Mouse (Mus musculus) liver, adult 2 months (tissue): ENCODE data around the gene Cadm3. TPM values are rescaled to one million over a fixed set of nuclear protein-coding genes. Genes with fewer than 3 reads are reported as not detected.

ENCODE experiments used
- DNase-seq: peaks from one replicate; pipeline ENCODE4 v3.0.0-alpha.2; 2011; ENCODE audit warnings: low read depth, low spot score; ENCODE audit errors: extremely low read depth
- H3K27ac ChIP-seq: fragments of 200-500 bp; replicated peaks from 2 replicates; pipeline ENCODE4 v1.5.1; 2012; ENCODE audit warnings: low read depth, mild to moderate bottlenecking, control low read depth, inconsistent platforms, low read length; ENCODE audit not compliant: insufficient read depth
- H3K27me3 ChIP-seq: fragments of 200-500 bp; 2 replicates; pipeline ENCODE4 v1.6.1; 2012; ENCODE audit warnings: mild to moderate bottlenecking, moderate library complexity, low read length, inconsistent platforms; ENCODE audit not compliant: control insufficient read depth, insufficient read depth
- H3K36me3 ChIP-seq: fragments of 200-500 bp; 2 replicates; pipeline ENCODE4 v1.6.1; 2012; ENCODE audit warnings: low read length, inconsistent platforms; ENCODE audit not compliant: control insufficient read depth, insufficient read depth
- H3K4me1 ChIP-seq: fragments of 200-500 bp; 2 replicates; pipeline ENCODE4 v1.6.1; 2011; ENCODE audit warnings: low read length; ENCODE audit not compliant: control insufficient read depth, insufficient read depth
- H3K4me3 ChIP-seq: fragments of 200-500 bp; 2 replicates; pipeline ENCODE4 v1.5.1; 2011; ENCODE audit warnings: low read depth, mild to moderate bottlenecking, control low read depth, low read length, moderate library complexity; ENCODE audit not compliant: insufficient read depth
- H3K79me2 ChIP-seq: fragments of 200-500 bp; 2 replicates; pipeline ENCODE4 v1.6.1; 2012; ENCODE audit warnings: inconsistent platforms, mild to moderate bottlenecking, low read length, moderate library complexity; ENCODE audit not compliant: control insufficient read depth, insufficient read depth
- H3K9ac ChIP-seq: fragments of 200-500 bp; 2 replicates; pipeline ENCODE4 v1.6.1; 2012; ENCODE audit warnings: low read depth, mild to moderate bottlenecking, control low read depth, inconsistent platforms, low read length
- CTCF ChIP-seq: fragments of 200-500 bp; IDR thresholded peaks from 2 replicates; pipeline ENCODE4 v1.5.1; 2011; ENCODE audit warnings: low read depth, low read length, control low read depth
- POLR2A ChIP-seq: fragments of 200-500 bp; IDR thresholded peaks from 2 replicates; pipeline ENCODE4 v1.6.1; 2011; ENCODE audit warnings: low read length, control low read depth; ENCODE audit not compliant: insufficient read depth; ENCODE audit errors: extremely low read depth
- WGBS: fragments of 180-500 bp; shearing (Covaris S2); methylation state at CpG from one replicate; pipeline ENCODE4 v1.1.7; 2018; 5-methylcytosine and 5-hydroxymethylcytosine counted together
- polyA plus RNA-seq: library from polyadenylated mRNA; depleted of rRNA; stranded (reverse); fragments of >200 nt; gene quantifications from 2 replicates; pipeline ENCODE4 v1.2.3, GENCODE M21; 2012
- total RNA-seq: library from RNA; depleted of rRNA; stranded (reverse); fragments of >200 nt; gene quantifications from 2 replicates; pipeline ENCODE4 v1.2.3, GENCODE M21; 2014

The Cadm3 gene
- total and polyA plus RNA-seq, 2 experiments = 3.0 to 9.2 TPM

- WGBS = 75% methylated on average over 4 of the region's 4 CpGs
- no peak for TF ChIP-seq CTCF
- Histone ChIP-seq H3K79me2 (no peaks in the 10 kb centered on the region), H3K27ac (no peak overlapping the region), H3K4me3 (no peak overlapping the region), H3K9ac (no peak overlapping the region), H3K4me1 (no peaks in the 10 kb centered on the region), H3K36me3 (no peaks in the 10 kb centered on the region), H3K27me3 (peaks cover 15% of the 10 kb centered on the region)
- DNase-seq = no peak
Observed at GRCm38 (mm10) chr1:173364125-173364800, 3.2 kb downstream of the Cadm3 start.

GRCm38 (mm10) chr1:173363436-173363835 is 4.1 kb downstream of the Cadm3 start:
- TF ChIP-seq POLR2A (no peak), CTCF (no peak)
- WGBS = 85% methylated on average over 2 of the region's 2 CpGs
- H3K27me3 ChIP-seq = peaks cover 15% of the 10 kb centered on the region

GRCm38 (mm10) chr1:173361651-173362050 is 5.8 kb downstream of the Cadm3 start:
- no peaks in the 10 kb centered on the region for H3K79me2 ChIP-seq
- no peak overlapping the region for H3K27ac ChIP-seq
- H3K27me3 ChIP-seq = peaks cover 6% of the 10 kb centered on the region
- no peaks in the 10 kb centered on the region for H3K36me3 ChIP-seq
- H3K9ac ChIP-seq = no peak overlapping the region
- TF ChIP-seq CTCF (no peak), POLR2A (no peak)
- WGBS = 29% methylated on average over 6 of the region's 6 CpGs
- peak; percentile 26 for DNase-seq
- no peak overlapping the region for H3K4me3 ChIP-seq
- H3K4me1 ChIP-seq = no peaks in the 10 kb centered on the region

More at GRCm38 (mm10) chr1:173363436-173363835, 4.1 kb downstream of the Cadm3 start:
- no peaks in the 10 kb centered on the region for H3K79me2 ChIP-seq
- H3K36me3 ChIP-seq = no peaks in the 10 kb centered on the region
- no peaks in the 10 kb centered on the region for H3K4me1 ChIP-seq
- H3K9ac ChIP-seq = no peak overlapping the region
- H3K4me3 ChIP-seq = no peak overlapping the region
- DNase-seq = no peak
- H3K27ac ChIP-seq = no peak overlapping the region

GRCm38 (mm10) chr1:173359590-173360290 is 7.8 kb downstream of the Cadm3 start:
- H3K27ac ChIP-seq = no peak overlapping the region
- peaks cover 4% of the 10 kb centered on the region; the same call in 1 of the 2 replicates for H3K27me3 ChIP-seq
- H3K4me3 ChIP-seq = no peak overlapping the region
- no peaks in the 10 kb centered on the region for H3K4me1 ChIP-seq
- WGBS = 71% methylated on average over 4 of the region's 4 CpGs
- TF ChIP-seq CTCF (no peak), POLR2A (no peak)
- H3K36me3 ChIP-seq = no peaks in the 10 kb centered on the region
- no peaks in the 10 kb centered on the region for H3K79me2 ChIP-seq
- no peak for DNase-seq
- H3K9ac ChIP-seq = no peak overlapping the region

- Histone ChIP-seq H3K27ac (no peak overlapping the region), H3K4me3 (no peak overlapping the region), H3K4me1 (no peaks in the 10 kb centered on the region), H3K36me3 (no peaks in the 10 kb centered on the region), H3K27me3 (no peaks in the 10 kb centered on the region), H3K9ac (no peak overlapping the region), H3K79me2 (no peaks in the 10 kb centered on the region)
- WGBS = 45% methylated on average over 4 of the region's 4 CpGs
- TF ChIP-seq POLR2A = no peak
- TF ChIP-seq CTCF = no peak
- no peak for DNase-seq
Observed at GRCm38 (mm10) chr1:173357799-173358198, 9.7 kb downstream of the Cadm3 start.

- Histone ChIP-seq H3K9ac (no peak overlapping the region), H3K4me1 (no peaks in the 10 kb centered on the region), H3K4me3 (no peak overlapping the region), H3K27me3 (no peaks in the 10 kb centered on the region), H3K79me2 (no peaks in the 10 kb centered on the region), H3K36me3 (no peaks in the 10 kb centered on the region), H3K27ac (no peak overlapping the region)
- TF ChIP-seq POLR2A (no peak), CTCF (no peak)
- no peak for DNase-seq
- WGBS = 84% methylated on average over 2 of the region's 2 CpGs
Observed at GRCm38 (mm10) chr1:173356699-173357098, 10.8 kb downstream of the Cadm3 start.
